Mouse (Mus musculus): ENCODE results near the gene Znrf4.

Gene Znrf4

DNA sequence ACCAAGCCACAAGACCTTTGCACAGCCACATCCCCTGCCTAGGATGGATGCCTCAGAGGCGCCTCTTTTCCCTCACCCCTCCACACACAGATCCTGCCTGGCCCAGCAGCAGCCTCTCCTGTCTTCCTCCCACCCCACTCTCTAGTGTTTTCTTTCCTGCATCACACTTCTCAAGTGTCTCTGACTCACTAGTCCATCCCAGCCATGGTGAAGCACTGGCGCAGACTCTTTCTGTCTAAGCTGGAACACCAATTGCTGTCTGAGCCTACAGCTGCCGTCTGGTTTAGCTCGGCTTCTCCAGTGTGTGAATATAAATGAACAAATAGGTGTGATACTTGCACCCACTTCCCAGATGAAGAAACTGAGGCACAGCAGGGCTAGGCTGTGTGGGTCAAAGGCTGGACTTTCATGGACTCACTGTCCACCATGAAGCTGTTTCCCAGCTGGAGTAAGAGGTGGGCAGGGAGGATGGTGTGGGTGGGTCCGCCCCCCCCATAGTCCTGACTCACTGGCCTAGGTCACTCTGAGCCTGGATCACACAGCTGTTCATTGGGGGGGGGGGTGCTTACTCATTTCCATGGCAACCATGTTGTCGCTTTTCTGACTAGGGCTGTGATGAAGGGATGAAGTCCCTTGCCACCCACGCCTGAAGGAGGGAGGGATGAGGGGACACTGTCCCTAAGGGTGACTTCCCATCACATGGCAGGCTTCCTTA lies 21.6 kb downstream of the Znrf4 start:
- DNase-seq (ENCODE audit: extremely low spot score, low spot score) = no peak

DNA sequence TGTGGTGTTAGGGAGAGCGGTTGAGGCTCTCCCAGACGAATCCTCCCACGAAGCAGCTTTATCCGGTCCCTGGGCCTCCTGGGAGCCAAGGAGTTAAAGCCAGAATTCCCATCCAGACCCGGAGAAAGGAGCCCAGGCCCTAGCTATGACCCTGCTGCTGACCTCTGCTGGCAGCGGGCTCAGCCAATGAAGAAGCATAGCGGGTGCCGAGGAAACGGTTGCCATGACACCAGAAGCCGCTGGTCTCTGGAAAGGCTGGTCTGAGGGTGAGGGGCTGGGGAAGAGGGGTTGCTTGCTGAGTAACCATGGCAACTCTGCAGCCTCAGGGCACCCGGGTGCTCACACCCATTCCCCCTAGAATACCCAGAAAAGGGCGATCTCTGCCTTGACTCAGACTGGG lies 24.2 kb downstream of the Znrf4 start:
- DNase-seq (ENCODE audit: extremely low spot score, low spot score) = peak; percentile 83

DNA sequence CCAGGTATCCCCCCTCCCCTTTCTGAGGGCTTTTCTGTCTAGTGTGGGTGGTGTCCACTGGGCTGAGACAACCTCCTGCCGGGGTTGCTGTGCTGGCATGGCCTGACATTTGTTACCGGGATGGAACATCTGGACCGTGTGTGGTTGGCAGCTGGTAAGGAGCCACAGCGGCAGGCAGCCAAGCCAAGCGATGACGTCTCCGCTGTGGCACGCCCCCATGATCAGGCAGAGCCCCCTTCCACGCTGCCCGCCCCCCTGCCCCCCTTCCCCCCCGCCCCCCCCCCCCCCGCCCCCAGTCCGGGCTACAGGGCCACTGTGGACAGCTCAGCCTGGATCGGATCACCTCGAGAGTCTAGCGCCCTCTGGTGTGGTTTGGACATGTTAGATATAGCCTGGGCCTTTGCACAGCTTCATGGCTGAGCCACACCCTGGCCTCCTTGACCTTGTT lies 24.8 kb downstream of the Znrf4 start:
- peak; percentile 75 for DNase-seq (ENCODE audit: extremely low spot score, low spot score)

DNA sequence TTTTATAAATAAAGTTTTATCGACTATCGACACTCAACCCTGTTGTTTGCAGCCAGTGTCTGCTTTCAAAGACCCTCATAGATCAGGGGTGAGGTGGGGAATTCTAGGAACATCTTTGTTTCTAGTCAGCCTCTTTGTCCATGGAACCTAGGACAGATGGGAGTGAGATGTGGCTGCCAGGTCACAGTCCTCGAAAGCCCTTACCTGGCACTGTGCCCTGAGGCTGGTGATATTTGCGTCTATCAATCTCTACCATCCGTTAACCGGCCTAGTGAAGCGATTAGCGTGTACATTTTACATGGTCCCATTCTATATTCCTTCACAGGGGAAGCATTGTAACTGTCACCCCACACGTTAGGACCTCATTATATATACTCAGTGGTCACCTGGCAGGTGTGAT lies 26.3 kb downstream of the Znrf4 start:
- no peak for DNase-seq (ENCODE audit: extremely low spot score, low spot score)

DNA sequence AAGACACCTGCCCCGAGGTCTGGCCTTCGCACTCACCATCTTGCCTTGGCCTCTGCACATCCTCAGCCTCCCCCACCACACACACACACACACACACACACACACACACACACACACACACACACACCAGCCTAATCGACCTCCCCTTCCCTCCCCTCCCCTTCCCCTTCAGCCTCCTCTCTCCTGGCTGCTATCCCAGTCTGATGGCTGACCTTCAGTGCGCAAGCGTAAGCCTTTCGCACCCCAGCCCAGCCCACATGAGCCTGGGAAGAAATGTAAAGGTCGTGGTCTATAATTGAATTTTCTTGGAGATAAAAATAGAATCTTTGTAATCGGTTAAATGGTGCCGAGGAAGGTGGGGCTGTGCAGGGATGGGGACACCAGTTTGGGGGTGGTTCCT lies 27.1 kb downstream of the Znrf4 start:
- no peak for DNase-seq (ENCODE audit: extremely low spot score, low spot score)

DNA sequence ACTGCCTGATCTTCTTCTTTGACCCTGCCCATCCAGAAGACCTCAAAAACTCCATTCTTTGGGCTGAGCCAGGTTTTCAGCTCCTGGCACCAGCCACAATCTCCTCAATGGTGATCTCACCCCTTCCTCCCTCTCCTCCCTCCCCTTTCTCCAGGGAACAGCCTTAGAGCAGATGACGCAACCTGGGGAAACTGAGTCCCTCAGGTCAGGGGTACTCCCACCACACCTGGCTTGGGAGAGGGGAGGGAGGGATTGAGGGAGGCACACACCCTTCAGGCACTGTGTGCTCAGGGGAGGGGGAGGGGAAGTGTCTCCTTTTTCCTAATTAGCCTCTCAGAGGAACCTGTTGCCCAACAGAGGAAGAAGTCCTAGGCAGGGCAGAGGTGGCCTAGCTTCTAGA lies 29.6 kb downstream of the Znrf4 start:
- no peak for DNase-seq (ENCODE audit: extremely low spot score, low spot score)

DNA sequence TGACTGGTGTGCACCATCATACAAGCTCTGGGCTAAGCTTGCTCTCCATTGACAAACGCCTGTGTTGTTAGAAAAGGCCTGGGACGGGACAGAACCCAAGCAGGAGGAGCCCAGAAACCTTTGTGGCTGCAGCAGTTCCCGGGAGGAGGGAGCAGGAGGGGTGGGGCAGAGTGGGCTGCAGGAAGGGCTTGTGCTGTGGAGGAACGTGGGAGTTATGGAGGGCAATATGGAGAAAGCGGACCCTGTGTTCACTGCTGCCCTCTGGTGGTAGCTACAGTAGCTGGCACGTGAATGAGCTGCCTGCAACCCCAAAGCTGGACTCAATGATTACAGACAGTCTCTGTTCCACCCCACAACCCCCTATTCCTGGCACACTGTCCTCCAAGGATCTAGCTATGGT lies 32.9 kb downstream of the Znrf4 start:
- peak; percentile 81 for DNase-seq (ENCODE audit: extremely low spot score, low spot score)

DNA sequence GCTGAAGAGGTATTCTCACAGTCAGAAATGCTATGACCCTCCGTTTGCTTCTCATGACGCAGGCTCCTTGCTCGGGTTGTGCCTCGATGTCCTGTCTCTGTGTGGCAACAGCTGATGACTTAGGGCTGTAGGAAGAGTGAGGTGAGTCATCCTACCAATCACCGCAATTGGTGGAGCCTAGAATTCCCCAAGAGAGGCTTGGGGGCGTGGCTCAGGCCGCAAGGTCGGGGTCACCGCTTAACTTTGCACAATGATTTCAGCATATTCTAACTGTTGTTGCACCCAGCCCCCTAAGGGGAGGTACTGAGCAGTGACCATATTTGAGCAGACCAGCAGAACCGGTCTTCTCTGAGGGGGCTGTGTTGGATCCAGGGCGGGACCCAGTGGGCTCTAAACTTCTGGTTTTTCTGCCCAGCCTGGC lies 34.0 kb downstream of the Znrf4 start:
- DNase-seq (ENCODE audit: extremely low spot score, low spot score) = no peak

DNA sequence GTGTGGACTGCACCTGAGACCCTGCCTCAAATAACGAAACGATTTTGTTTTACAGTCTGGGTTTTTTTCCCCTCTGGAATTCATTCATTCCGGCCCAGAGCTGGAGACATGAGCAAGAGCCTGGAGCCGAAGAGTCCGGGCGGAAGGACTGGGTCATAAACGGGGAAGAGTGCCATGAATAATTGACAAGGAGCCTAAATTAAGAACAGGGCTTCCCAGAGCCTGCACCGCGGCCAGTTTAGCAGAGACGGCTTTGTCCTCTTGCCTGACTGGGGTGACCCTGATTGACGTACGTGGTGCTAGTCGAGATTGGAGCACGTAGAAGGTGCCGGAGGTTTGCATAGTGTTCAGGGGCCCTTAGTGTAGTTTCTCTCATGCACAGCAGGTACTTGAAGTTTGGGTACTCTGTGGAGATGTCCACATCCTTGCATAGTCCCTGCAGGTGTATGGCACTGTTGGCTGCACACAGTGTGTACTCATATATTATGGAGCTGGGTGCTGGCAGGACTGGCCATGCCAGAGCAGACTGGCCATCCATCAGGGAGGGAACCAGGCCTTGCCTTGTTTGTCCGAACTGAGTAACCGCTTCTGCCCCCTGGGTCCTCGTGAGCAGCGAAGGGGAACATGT lies 34.9 kb downstream of the Znrf4 start:
- DNase-seq (ENCODE audit: extremely low spot score, low spot score) = no peak

DNA sequence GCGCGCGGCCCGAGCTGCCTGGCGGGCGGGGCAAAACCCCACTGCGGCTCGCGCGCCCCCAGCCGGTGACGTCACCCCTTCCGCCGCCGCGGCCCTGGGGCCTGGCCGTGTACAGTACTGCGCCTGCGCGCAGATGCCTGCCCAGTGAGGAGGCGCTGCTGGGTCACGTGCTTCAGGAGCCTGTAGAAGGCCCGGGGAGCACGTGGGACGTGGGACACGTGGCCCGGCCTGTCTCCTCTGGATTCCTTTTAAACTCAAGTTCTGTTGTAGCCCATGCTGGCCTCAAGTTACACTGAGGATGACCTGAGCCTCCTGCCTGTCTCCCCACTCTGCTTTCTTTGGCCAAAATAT lies 35.9 kb downstream of the Znrf4 start, which contains the start of gene Ptprs:
Gene Ptprs, minus strand, starts transcription at position 82 of the 351 bp plus-strand sequence.
- DNase-seq (ENCODE audit: extremely low spot score, low spot score) = peak; percentile 97

DNA sequence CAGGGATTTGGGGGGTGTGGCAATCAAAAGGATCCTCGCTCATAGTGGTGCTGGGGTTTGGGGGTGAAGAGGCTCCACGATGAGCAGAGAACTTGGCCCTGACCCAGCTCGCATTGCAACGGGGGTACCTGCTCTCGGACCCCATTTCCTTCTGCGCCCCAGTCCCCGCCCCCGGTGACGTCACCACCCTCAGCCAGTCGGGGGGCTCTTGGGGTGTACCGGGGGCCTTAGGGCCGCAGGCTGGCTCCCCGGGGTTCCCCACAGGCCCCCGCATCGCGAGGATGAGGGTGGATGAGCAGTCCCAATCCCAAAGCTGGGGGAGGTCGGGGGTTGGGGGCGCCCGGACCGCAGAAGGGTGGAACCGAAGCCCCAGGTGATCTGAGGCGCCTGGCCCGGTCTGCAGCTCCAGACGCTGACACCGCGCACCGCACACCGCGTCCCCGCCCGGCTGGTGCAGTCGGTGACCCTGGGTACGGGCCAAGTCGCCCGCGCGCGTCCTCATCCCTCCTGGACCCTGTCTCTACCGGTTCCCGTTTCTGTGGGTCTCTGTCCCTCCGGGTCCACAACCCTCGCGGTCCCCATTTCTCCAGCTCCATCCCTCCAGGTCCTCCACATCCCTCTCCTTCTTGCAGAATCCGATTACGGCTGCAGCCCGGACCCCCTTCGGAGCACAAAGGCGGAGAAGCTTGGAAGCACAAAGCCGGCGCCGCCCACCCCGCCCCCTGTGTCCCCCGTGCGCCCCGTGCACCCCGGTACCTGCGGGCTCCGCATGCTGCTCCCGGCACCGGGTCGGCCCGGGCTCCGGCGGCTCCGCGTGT lies 36.4 kb downstream of the Znrf4 start:
- DNase-seq (ENCODE audit: extremely low spot score, low spot score) = peak; percentile 86

DNA sequence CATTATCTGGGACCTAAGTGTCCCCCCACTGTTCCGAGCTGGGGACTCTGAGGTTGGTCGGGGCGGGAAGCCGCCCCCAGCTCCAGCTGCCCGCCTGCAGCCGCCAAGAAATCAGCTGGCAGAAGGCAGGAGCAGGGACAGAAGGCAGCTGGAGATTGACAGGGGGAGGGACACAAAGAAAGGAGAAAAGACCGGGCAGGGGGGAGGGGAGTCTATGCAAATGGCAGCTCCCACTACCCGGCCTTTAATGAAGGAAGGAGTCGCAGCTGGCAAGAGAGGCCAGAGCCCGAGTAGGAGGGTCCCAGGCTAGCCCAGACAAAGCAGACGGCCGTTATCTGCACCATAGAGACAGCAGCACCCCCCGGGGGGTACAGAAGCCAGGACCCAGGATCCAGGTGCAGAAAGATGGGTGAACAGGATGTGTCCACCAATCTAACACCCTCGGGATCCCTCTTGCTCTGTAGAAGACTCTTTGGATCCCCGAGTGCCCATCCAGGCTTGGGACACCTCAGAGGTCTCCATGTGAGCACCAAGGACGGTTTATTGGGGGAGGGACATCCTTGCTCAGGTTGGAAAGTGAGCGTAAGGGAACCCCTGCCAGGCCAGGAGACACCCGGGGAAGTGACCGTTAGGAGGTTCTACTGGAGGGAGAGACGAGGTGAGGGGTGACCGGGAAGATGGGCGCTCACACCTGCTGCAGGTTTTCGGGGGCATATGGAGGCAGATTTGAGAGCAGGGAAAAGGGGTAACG lies 37.2 kb downstream of the Znrf4 start:
- DNase-seq (ENCODE audit: extremely low spot score, low spot score) = peak; percentile 74

DNA sequence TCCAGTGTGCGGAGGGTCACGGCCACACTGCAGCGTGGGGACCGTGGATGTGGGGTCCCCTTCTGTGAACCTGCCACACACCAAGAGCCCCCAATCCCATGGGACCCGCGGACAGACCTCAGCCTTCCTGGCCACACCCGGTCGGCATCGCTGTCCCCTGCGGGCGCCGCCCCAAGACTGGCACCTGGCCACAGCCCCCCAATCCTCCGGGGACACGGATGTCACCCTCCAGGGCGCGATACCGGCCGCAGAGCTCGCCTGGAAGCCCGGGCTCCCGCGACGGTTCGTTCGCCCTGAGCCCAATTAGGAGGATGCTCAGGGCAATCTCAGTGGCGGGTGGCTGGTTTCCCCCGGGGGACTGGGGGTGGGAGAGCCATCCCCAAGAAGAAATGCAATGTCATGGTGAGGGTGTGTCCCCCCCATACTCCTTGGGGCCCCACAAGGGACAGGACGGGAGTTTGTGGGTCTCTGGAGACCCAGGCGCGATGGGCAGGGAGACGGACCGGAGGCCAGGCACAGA lies 37.9 kb downstream of the Znrf4 start:
- DNase-seq (ENCODE audit: extremely low spot score, low spot score) = no peak

DNA sequence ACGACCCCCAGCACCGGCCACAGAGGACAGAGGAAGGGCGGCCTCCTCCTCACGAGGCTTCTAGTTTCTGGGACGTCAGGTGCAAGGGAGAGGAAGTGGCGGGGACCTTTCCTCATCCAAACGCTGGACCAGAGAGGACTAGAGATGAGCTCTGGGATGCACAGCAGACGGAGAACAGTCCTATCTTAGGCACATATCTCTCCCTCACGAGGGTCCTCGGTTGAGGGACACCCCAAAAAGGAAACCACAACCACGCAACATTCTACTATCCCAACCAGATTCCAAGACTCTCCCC lies 38.7 kb downstream of the Znrf4 start:
- DNase-seq (ENCODE audit: extremely low spot score, low spot score) = peak; percentile 45

DNA sequence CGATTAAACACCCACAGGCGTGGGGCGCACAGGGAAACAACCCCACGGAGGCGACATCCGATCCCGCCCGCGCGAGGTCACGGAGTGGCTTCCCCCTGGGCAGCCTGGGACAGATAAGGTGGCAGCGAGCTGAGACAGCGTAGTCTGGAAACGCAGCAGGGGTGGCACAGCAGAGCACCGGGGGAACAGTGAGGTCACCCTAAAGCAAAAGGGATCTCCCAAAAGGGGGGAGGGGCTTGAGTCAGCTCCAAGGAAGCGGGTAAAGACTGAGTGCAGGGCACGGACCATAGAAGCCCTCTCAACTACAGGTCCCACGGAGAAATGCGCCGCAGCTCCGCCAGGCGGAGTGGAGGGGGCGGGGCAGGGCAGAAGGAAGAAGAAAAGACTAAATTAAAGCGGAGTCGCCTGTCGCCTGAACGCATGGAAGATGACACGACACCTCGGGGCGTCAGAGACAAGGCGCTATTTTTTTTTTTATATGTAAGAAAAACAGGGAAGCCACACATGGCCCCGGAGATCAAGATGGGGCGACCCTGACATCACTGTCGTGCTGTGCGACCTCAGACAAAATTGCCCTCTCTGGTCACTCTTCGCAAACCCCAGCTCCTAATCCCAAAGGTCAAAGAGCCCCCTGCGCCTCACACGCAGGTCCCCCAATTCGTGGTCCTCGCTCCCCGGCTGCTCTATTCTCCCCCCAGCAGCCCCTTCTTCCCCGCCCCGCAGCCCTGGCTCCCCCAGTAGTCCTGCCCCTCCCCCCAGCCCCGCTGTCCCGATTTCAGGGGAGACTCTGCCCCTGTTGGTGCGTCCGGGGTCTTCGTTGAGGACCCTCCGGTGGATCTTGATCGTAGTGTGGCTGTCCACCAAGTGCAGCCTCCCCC lies 39.3 kb downstream of the Znrf4 start:
- DNase-seq (ENCODE audit: extremely low spot score, low spot score) = peak; percentile 71

DNA sequence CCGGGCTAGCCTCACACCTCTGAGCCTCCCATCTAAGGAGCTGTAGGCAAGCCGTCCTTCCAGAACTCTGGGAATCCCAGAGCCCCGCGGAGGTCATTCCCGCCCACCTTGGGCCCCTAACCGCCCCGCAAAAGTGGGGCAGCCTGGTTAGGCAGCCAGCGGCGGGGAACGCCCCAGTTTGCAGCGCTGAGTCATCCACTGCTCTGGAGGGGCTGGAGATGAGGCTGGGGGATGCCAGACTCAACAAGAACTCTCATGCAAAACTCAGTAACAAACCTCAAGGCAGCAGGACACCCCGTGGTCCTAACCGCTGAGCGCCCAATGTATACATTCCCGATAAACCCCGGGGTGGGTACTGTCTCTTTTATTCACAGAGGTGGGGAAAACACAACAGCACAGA lies 40.1 kb downstream of the Znrf4 start:
- DNase-seq (ENCODE audit: extremely low spot score, low spot score) = no peak

DNA sequence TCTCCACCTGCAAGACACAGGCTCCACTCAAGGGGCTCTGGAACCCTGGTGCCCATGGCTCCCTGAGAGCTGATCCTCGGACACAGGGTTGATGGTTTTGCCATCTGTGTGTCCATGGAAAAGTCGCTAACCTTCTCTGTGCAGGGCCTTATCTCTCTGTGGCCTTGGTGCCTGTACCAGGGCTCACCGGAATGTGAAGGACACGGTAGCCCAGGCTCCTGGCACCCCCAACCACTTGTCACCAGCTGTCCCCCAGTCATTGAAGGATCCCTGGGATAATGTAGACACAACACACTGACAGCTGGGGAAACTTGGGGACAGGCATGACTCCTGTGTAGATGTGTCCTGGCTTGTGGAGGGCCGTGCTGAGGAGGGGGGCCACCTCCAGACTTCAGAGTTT lies 41.1 kb downstream of the Znrf4 start:
- DNase-seq (ENCODE audit: extremely low spot score, low spot score) = no peak

DNA sequence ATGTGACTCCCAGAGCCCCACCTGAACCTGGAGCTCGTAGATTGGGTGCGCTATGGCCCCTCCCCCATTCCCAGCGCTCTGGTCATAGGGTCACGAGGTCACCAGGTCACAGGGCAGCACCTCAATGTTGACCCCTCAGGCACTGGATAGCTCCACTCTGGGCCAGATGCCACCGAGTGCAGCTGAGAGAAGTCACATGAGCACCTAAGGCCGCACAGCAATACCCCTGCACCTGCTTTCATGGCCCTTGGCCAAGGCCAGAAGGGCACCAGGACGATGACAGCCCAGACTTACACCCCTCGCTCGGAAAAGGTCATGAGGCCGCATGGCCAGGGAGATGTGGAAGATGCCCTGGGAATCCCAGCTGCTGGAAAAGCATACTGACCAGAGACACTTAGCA lies 41.7 kb downstream of the Znrf4 start:
- DNase-seq (ENCODE audit: extremely low spot score, low spot score) = no peak

DNA sequence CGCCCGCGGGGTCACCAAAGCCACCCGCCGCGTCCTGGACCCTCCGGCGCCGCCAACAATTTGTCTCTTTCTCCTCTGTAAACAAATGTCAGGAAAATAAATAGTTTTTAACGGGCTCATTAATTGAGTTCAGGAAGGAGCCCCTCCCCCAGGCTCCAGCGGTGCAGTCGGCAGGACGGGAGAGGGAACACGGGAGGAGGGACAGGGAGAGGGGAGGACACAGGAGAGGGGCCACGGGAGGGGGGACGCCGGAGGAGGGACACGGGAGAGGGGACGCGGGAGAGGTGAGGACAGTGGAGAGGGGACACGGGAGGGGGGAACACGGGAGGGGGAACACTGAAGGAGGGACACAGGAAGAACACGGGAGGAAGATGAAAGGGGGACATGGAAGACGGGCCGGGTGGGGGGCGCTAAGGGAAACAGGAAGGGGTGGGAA lies 42.2 kb downstream of the Znrf4 start:
- no peak for DNase-seq (ENCODE audit: extremely low spot score, low spot score)

DNA sequence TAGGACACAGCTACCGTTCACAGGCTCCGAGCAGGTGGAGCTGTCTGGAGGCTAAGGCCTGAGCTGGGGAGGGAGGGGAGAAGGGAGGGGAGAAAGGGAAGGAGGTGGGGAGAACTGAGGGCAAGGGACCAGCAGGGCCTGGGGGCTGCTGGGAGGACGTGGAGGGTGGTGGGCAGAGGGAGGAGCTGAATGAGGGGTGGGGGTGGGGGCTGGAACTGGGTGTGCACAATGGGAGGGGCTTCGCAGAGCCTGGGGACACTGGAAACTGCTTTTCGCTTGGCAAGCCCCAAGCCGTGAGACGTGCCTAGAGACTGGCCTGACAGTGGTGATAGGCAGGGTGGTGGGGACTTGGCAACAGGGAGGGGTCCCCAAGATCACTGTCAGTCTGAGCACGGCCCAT lies 43.0 kb downstream of the Znrf4 start:
- DNase-seq (ENCODE audit: extremely low spot score, low spot score) = no peak

DNA sequence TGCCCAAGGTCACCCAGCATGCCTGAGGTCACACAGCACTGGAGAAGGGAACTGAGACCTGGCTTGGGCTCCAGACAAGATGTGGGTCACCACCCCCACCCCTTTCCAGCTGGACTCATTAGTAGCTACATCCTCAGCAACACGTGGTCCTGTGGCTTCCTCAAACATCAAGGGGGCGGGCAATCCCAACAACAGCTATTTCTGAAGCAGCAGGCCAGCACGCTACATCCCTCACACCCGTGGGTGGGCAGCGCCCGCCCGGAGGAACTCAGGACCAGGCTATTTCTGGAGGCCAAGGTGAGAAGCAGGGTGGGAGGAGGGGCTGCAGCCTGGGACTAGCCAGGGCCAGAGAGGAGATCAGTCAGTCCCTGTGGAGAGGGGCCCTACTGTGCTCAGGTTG lies 43.4 kb downstream of the Znrf4 start:
- no peak for DNase-seq (ENCODE audit: extremely low spot score, low spot score)
